Mouse (Mus musculus) heart, embryonic 10.5 days (tissue): ENCODE data around the gene Hipk2. TPM values are rescaled to one million over a fixed set of nuclear protein-coding genes. Genes with fewer than 3 reads are reported as not detected.

Experiments
- DNase-seq: peaks from one replicate; pipeline ENCODE4 v3.0.0-alpha.2; 2017; ENCODE audit warnings: low spot score
- H3K27ac ChIP-seq: fragments of 300-500 bp; sonication (generic); 2 replicates; pipeline ENCODE4 v1.5.1; 2016; ENCODE audit warnings: mild to moderate bottlenecking
- H3K27me3 ChIP-seq: fragments of 300-500 bp; sonication (generic); 2 replicates; pipeline ENCODE4 v1.6.1; 2016; ENCODE audit warnings: mild to moderate bottlenecking; ENCODE audit not compliant: poor library complexity, insufficient read depth, severe bottlenecking
- H3K36me3 ChIP-seq: fragments of 300-500 bp; sonication (generic); 2 replicates; pipeline ENCODE4 v1.6.1; 2016; ENCODE audit warnings: mild to moderate bottlenecking, moderate library complexity
- H3K4me1 ChIP-seq: fragments of 300-500 bp; sonication (generic); 2 replicates; pipeline ENCODE4 v1.6.1; 2016; ENCODE audit warnings: mild to moderate bottlenecking
- H3K4me3 ChIP-seq: fragments of 300-500 bp; sonication (generic); 2 replicates; pipeline ENCODE4 v1.5.1; 2016; ENCODE audit warnings: mild to moderate bottlenecking, moderate library complexity
- H3K9me3 ChIP-seq: fragments of 300-500 bp; sonication (generic); 2 replicates; pipeline ENCODE4 v1.6.1; 2016; ENCODE audit warnings: mild to moderate bottlenecking, moderate library complexity
- WGBS: fragments of 180-500 bp; shearing (Covaris S2); methylation state at CpG from one replicate; pipeline ENCODE4 v1.1.7; 2016; 5-methylcytosine and 5-hydroxymethylcytosine counted together
- polyA plus RNA-seq: library from polyadenylated mRNA; unstranded; fragments of >200 nt; fragmentation: Nextera tagmentation; extraction: Ambion mirVana; gene quantifications from 2 replicates; pipeline ENCODE4 v1.2.1, GENCODE M21; 2016

The Hipk2 gene
- polyA plus RNA-seq, 1 experiment from 2014 or later: 20.1 TPM

- Histone ChIP-seq H3K9me3 (no peaks in the 10 kb centered on the region), H3K36me3 (peaks cover 3% of the 10 kb centered on the region), H3K4me1 (peaks cover 34% of the 10 kb centered on the region), H3K27ac (peak overlapping the region; percentile 99), H3K27me3 (peaks cover 4% of the 10 kb centered on the region; the same call in 1 of the 2 replicates), H3K4me3 (peak overlapping the region; percentile 99)
- DNase-seq: no peak
- 24% methylated on average over 8 of the region's 8 CpGs for WGBS
Measured at GRCm38 (mm10) chr6:38874035-38874434, 1.9 kb downstream of the Hipk2 start.

GRCm38 (mm10) chr6:38873316-38873715 lies 2.6 kb downstream of the Hipk2 start:
- DNase-seq: no peak

GRCm38 (mm10) chr6:38871051-38871450 lies 4.9 kb downstream of the Hipk2 start:
- H3K4me1 ChIP-seq: peaks cover 48% of the 10 kb centered on the region
- 49% methylated on average over 7 of the region's 7 CpGs for WGBS

More at GRCm38 (mm10) chr6:38873316-38873715, 2.6 kb downstream of the Hipk2 start:
- Histone ChIP-seq H3K36me3 (peaks cover 3% of the 10 kb centered on the region), H3K4me1 (peaks cover 34% of the 10 kb centered on the region), H3K4me3 (peak overlapping the region; percentile 99), H3K27ac (peak overlapping the region; percentile 99), H3K9me3 (no peaks in the 10 kb centered on the region), H3K27me3 (no peaks in the 10 kb centered on the region)
- WGBS: 67% methylated on average over 1 of the region's 1 CpGs

DNA sequence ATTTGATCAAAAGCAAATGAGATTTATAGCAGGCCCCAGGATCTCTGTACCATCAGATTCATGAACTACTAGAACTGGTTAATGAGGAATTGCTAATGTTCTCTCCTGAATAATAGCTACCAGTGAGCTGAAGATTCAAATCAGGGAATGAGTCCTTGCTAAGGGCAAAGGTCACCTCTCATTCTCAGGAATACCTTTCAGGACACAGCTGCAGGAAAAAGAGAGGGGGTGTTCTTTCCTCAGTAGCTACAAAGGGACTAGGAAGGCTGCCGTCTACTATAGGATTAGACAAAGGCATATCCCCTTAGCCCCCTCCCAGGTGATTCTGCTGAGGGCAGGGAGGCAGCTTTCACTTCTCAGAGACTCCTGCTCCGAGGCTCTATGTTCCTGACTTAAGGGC lies 5.9 kb downstream of the Hipk2 start:
- H3K4me1 ChIP-seq: peaks cover 57% of the 10 kb centered on the region
- DNase-seq: no peak
- WGBS: 46% methylated on average over 2 of the region's 2 CpGs
- H3K27me3 ChIP-seq: no peaks in the 10 kb centered on the region
- peaks cover 3% of the 10 kb centered on the region for H3K36me3 ChIP-seq
- H3K27ac ChIP-seq: no peak overlapping the region
- H3K4me3 ChIP-seq: no peak overlapping the region
- H3K9me3 ChIP-seq: no peaks in the 10 kb centered on the region

More at GRCm38 (mm10) chr6:38871051-38871450, 4.9 kb downstream of the Hipk2 start:
- no peak overlapping the region for H3K4me3 ChIP-seq
- H3K27me3 ChIP-seq: no peaks in the 10 kb centered on the region
- DNase-seq: no peak
- H3K27ac ChIP-seq: no peak overlapping the region
- H3K9me3 ChIP-seq: no peaks in the 10 kb centered on the region
- peaks cover 3% of the 10 kb centered on the region for H3K36me3 ChIP-seq

- Histone ChIP-seq H3K9me3 (no peaks in the 10 kb centered on the region), H3K27ac (no peak overlapping the region), H3K4me3 (no peak overlapping the region), H3K27me3 (no peaks in the 10 kb centered on the region), H3K36me3 (peaks cover 3% of the 10 kb centered on the region), H3K4me1 (peaks cover 67% of the 10 kb centered on the region)
- no peak for DNase-seq
- WGBS: 94% methylated on average over 1 of the region's 1 CpGs
Measured at GRCm38 (mm10) chr6:38868974-38869373, 7.0 kb downstream of the Hipk2 start.

- peak overlapping the region; percentile 18; the same call in 1 of the 2 replicates for H3K27ac ChIP-seq
- 59% methylated on average over 1 of the region's 1 CpGs for WGBS
- DNase-seq: no peak
Measured at GRCm38 (mm10) chr6:38867291-38867690, 8.7 kb downstream of the Hipk2 start.

DNA sequence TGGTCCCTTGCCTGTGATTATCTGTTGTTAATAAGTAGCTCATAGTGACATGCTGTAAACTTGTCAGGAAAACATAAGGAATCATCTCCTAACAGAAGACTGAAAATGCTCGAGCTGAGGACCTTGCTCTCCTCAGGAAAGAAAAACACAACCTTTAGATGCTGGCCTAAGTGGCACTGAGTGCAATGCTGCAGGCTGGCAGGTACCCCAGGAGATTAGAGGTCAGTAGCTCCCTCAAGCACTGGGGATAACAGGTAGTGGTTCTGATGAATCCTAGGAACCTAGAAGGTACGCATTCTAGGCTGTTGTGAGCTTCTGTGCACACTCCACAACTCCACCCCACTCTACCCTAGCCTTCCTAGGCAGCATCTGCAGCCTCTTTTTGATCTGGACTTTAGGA lies 9.2 kb downstream of the Hipk2 start:
- 70% methylated on average over 2 of the region's 2 CpGs for WGBS
- Histone ChIP-seq H3K4me3 (no peak overlapping the region), H3K36me3 (peaks cover 3% of the 10 kb centered on the region), H3K9me3 (no peaks in the 10 kb centered on the region), H3K27me3 (no peaks in the 10 kb centered on the region), H3K27ac (peak overlapping the region; percentile 18; the same call in 1 of the 2 replicates), H3K4me1 (peaks cover 54% of the 10 kb centered on the region)
- DNase-seq: no peak

More at GRCm38 (mm10) chr6:38867291-38867690, 8.7 kb downstream of the Hipk2 start:
- Histone ChIP-seq H3K4me1 (peaks cover 57% of the 10 kb centered on the region), H3K27me3 (no peaks in the 10 kb centered on the region), H3K4me3 (no peak overlapping the region), H3K9me3 (no peaks in the 10 kb centered on the region), H3K36me3 (peaks cover 3% of the 10 kb centered on the region)

- peaks cover 3% of the 10 kb centered on the region for H3K36me3 ChIP-seq
- WGBS: 80% methylated on average over 1 of the region's 1 CpGs
Measured at GRCm38 (mm10) chr6:38866357-38866756, 9.6 kb downstream of the Hipk2 start.

DNA sequence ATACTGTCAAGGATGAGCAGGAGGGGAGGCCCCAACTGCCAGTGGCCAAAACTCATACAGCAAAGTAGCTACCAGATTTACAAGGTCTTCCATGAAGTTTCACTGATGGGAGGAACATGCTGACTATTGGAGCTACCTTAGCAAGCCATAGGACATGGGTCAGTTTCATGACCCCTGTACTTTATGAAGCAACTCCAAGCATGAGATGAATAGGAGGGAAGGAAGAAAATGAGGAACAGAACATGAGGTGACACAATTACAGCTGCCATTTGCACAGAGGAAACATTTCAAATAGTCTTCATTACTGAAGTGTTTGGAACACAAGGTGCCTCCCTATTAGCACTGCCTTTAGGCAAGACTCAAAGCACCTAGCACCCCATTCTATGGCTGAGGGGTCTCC lies 10.2 kb downstream of the Hipk2 start:
- H3K4me1 ChIP-seq: peaks cover 51% of the 10 kb centered on the region
- H3K27me3 ChIP-seq: no peaks in the 10 kb centered on the region
- no peak overlapping the region for H3K27ac ChIP-seq
- no peaks in the 10 kb centered on the region for H3K9me3 ChIP-seq
- H3K36me3 ChIP-seq: peaks cover 3% of the 10 kb centered on the region
- H3K4me3 ChIP-seq: no peak overlapping the region
- no peak for DNase-seq

More at GRCm38 (mm10) chr6:38866357-38866756, 9.6 kb downstream of the Hipk2 start:
- DNase-seq: no peak
- H3K4me1 ChIP-seq: peaks cover 50% of the 10 kb centered on the region
- no peak overlapping the region for H3K27ac ChIP-seq
- H3K4me3 ChIP-seq: no peak overlapping the region
- no peaks in the 10 kb centered on the region for H3K9me3 ChIP-seq
- no peaks in the 10 kb centered on the region for H3K27me3 ChIP-seq

- Histone ChIP-seq H3K36me3 (no peaks in the 10 kb centered on the region), H3K27me3 (no peaks in the 10 kb centered on the region), H3K27ac (no peak overlapping the region), H3K9me3 (no peaks in the 10 kb centered on the region), H3K4me1 (peaks cover 52% of the 10 kb centered on the region), H3K4me3 (no peak overlapping the region)
- 29% methylated on average over 3 of the region's 3 CpGs for WGBS
- DNase-seq: no peak
Measured at GRCm38 (mm10) chr6:38863595-38863994, 12.4 kb downstream of the Hipk2 start.

DNA sequence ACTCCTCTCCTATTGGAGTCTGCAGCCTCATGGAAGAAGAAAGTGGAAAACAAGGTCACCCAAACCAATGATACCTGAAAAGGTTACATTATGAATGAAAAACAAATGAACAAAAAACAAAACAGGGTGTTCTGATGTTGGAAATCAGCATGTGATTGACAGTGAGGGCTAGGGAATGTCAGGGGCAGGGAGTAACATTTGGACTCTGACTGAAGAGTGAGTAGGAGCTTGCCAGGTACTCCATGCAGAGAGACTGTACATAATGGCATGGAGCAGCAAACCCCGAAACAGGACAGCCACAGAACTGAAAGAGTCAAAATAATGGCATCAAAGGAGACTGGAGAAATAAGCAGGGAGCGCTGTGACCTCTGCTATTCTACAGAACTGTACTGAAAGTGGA lies 15.7 kb downstream of the Hipk2 start:
- no peaks in the 10 kb centered on the region for H3K27me3 ChIP-seq
- DNase-seq: no peak
- no peaks in the 10 kb centered on the region for H3K36me3 ChIP-seq
- H3K4me1 ChIP-seq: peaks cover 37% of the 10 kb centered on the region
- WGBS: 74% methylated on average over 2 of the region's 2 CpGs
- H3K27ac ChIP-seq: no peak overlapping the region
- H3K9me3 ChIP-seq: no peaks in the 10 kb centered on the region
- no peak overlapping the region for H3K4me3 ChIP-seq

- Histone ChIP-seq H3K4me1 (peaks cover 32% of the 10 kb centered on the region), H3K9me3 (no peaks in the 10 kb centered on the region), H3K27ac (no peak overlapping the region), H3K36me3 (no peaks in the 10 kb centered on the region), H3K27me3 (no peaks in the 10 kb centered on the region), H3K4me3 (no peak overlapping the region)
- 100% methylated on average over 1 of the region's 1 CpGs for WGBS
- DNase-seq: peak; percentile 66
Measured at GRCm38 (mm10) chr6:38859819-38860218, 16.1 kb downstream of the Hipk2 start.

DNA sequence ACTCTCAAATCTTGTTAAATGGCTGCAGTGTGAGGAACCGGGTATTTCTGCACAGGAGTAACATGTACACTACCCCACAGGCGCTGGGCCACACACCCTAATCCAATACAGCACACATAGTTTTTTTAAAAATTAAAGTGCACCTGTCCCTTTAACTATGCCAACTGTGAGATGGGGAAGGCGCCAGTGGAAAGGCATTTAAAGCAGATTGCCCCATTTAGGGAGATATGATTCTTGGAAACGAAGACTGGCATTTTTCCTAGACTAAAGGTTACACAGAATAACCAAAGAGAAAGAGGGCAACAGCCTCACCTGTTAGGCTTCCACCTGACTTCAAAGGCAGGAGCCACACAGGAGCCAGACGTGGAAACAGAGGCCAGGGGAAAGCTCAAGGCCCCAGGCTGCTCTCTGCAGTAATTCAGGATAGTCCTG lies 22.4 kb downstream of the Hipk2 start:
- H3K27ac ChIP-seq: no peak overlapping the region
- no peaks in the 10 kb centered on the region for H3K9me3 ChIP-seq
- 74% methylated on average over 5 of the region's 5 CpGs for WGBS
- H3K4me3 ChIP-seq: no peak overlapping the region
- no peaks in the 10 kb centered on the region for H3K36me3 ChIP-seq
- H3K27me3 ChIP-seq: no peaks in the 10 kb centered on the region
- no peak for DNase-seq
- H3K4me1 ChIP-seq: peaks cover 52% of the 10 kb centered on the region

DNA sequence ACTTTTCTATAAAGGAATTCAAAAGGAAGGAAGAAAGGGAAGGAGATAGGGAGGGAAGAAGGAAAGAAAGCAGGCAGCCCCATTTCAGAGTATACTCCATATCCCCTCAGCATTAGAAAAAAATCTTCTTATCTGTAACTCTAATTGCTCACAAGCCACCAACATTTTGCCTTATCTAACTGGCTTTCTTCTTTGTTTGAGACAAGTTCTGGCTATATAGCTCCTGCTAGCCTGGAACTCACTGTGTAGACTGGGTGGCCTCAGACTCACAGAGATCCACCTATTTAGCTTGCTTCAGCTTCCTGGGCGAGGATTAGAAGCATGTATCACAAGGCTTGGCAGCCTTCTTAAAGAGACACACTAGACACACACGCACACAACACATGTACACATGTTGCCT lies 24.2 kb downstream of the Hipk2 start:
- WGBS: 78% methylated on average over 2 of the region's 2 CpGs
- Histone ChIP-seq H3K36me3 (no peaks in the 10 kb centered on the region), H3K4me3 (no peak overlapping the region), H3K9me3 (no peaks in the 10 kb centered on the region), H3K27ac (no peak overlapping the region), H3K27me3 (no peaks in the 10 kb centered on the region), H3K4me1 (peaks cover 70% of the 10 kb centered on the region)
- no peak for DNase-seq
